In genomic region chr14:103162923-103163322, GRCm38 (mm10) we compare ENCODE assay signal across 13 mouse cellular contexts.
A peak's percentile ranks its signal among the peaks of the same experiment; 100 is the strongest.
DNase-seq lines count a peak whose midpoint lies in the region.
"Had no signal": no experiment of that assay in that cellular context is flagged by ENCODE, and none has a peak within 500 bp of the region (broad histone marks: within the 10 kb centered on the region; RNA-seq: fewer than 3 reads in every experiment).

No protein-coding gene starts in this region.

- intact Hi-C loops in heart, postnatal 25 days (cut with DNase I), result no loop called here

- DNase-seq in frontal cortex, postnatal 36 days (ENCODE audit: low spot score in 2 of 2), result peak; percentile 51 to 66
- DNase-seq in frontal cortex, postnatal 25 days (ENCODE audit: low spot score in 2 of 2), result no peak
- DNase-seq in brain, adult 2 months (ENCODE audit: low read depth, low spot score), result peak; percentile 91
- peak; percentile 31 to 60 for DNase-seq in left cerebral cortex, adult 18-20 months (ENCODE audit: low spot score in 2 of 2)
- peak; percentile 49 to 60 for DNase-seq in right cerebral cortex, postnatal 36 days (ENCODE audit: low spot score in 2 of 2)
- no peak for DNase-seq in embryo, embryonic 11 days
- DNase-seq in heart, postnatal 25 days (ENCODE audit: low spot score), result no peak
- DNase-seq: adrenal gland, adult 2 months; cerebellum, adult 9-11 months; gastrocnemius, adult 2 months; heart, adult 11 months; kidney, postnatal 25 days; lung, embryonic 14.5 days had no signal

Comparison
In these comparisons a context has a peak if more than half of its experiments do, and no peak if none do; other contexts are left out.
1. DNase-seq: peak in frontal cortex, postnatal 36 days (2 of 2), brain, adult 2 months (single experiment), left cerebral cortex, adult 18-20 months (2 of 2) and right cerebral cortex, postnatal 36 days (2 of 2); none in frontal cortex, postnatal 25 days (0 of 2), embryo, embryonic 11 days (single experiment) and heart, postnatal 25 days (single experiment).